Mouse (Mus musculus) midbrain, embryonic 11.5 days (tissue): ENCODE measurements around the gene Nfatc2. TPM values are rescaled to one million over a fixed set of nuclear protein-coding genes. Genes with fewer than 3 reads are reported as not detected.

Experiments
- ATAC-seq: fragments of 200-750 bp; cut with Nextera tagmentation; 2 replicates; pipeline ENCODE4 v1.8.0; 2017; ENCODE audit warnings: moderate TSS enrichment, moderate library complexity; ENCODE audit not compliant: low FRiP score
- DNase-seq: peaks from one replicate; pipeline ENCODE4 v3.0.0; 2015; ENCODE audit warnings: low spot score; ENCODE audit errors: missing footprints
- H3K27ac ChIP-seq: fragments of 300-500 bp; sonication (generic); 2 replicates; pipeline ENCODE4 v1.5.1; 2014; ENCODE audit warnings: low read depth, low read length
- H3K27me3 ChIP-seq: fragments of 300-500 bp; sonication (generic); 2 replicates; pipeline ENCODE4 v1.6.1; 2014; ENCODE audit warnings: mild to moderate bottlenecking, low read length, moderate library complexity, mixed read lengths; ENCODE audit not compliant: control insufficient read depth, insufficient read depth
- H3K36me3 ChIP-seq: fragments of 300-500 bp; sonication (generic); 2 replicates; pipeline ENCODE4 v1.6.1; 2014; ENCODE audit warnings: mild to moderate bottlenecking, low read length, moderate library complexity, mixed read lengths; ENCODE audit not compliant: control insufficient read depth, insufficient read depth
- H3K4me1 ChIP-seq: fragments of 300-500 bp; sonication (generic); 2 replicates; pipeline ENCODE4 v1.6.1; 2014; ENCODE audit warnings: low read length; ENCODE audit not compliant: control insufficient read depth, insufficient read depth
- H3K4me2 ChIP-seq: fragments of 300-500 bp; sonication (generic); 2 replicates; pipeline ENCODE4 v1.6.1; 2014; ENCODE audit warnings: mild to moderate bottlenecking, moderate library complexity
- H3K4me3 ChIP-seq: fragments of 300-500 bp; sonication (generic); 2 replicates; pipeline ENCODE4 v1.5.1; 2014; ENCODE audit warnings: low read depth, low read length
- H3K9ac ChIP-seq: fragments of 300-500 bp; sonication (generic); 2 replicates; pipeline ENCODE4 v1.6.1; 2014; ENCODE audit warnings: low read length
- H3K9me3 ChIP-seq: fragments of 300-500 bp; sonication (generic); 2 replicates; pipeline ENCODE4 v1.6.1; 2016; ENCODE audit warnings: low read length; ENCODE audit not compliant: control insufficient read depth
- whole genome bisulfite sequencing: fragments of 180-500 bp; shearing (Covaris S2); extraction: QIAGEN DNeasy Blood & Tissue Kit; methylation state at CpG from one replicate; pipeline ENCODE4 v1.1.7; 2014; 5-methylcytosine and 5-hydroxymethylcytosine counted together
- polyA plus RNA-seq: library from polyadenylated mRNA; unstranded; fragments of >200 nt; fragmentation: Nextera tagmentation; extraction: Ambion mirVana; gene quantifications from 2 replicates; pipeline ENCODE4 v1.2.1, GENCODE M21; 2014

Gene Nfatc2
- polyA plus RNA-seq, 1 experiment from 2014 or later: 0.66 TPM

DNA sequence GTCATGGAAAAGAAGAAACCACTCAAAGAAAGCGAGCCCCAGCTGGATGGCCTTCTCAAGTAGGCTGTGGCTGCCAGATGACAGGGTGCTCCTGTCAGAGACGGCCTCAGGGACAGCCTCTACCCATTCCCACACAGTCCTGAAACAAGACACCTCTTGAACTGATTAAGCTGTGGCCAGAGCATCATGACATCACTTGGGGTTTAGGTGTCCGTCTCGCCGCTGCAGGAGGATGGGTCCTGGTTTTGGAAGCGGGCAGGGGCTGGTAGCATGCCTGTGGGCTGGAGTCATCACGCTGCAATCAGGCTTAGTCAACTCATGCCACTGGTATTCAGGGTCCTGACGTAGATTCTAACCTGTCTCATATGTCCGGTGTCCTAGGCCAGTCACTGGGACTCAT lies 142.9 kb downstream of the Nfatc2 start:
- H3K4me2 ChIP-seq: no peak overlapping the region
- no peaks in the 10 kb centered on the region for H3K4me1 ChIP-seq
- H3K27ac ChIP-seq: no peak overlapping the region
- H3K9me3 ChIP-seq: no peaks in the 10 kb centered on the region
- 86% methylated on average over 9 of the region's 9 CpGs for WGBS
- no peak overlapping the region for H3K9ac ChIP-seq
- no peak for DNase-seq
- H3K27me3 ChIP-seq: no peaks in the 10 kb centered on the region
- no peak for ATAC-seq
- no peak overlapping the region for H3K4me3 ChIP-seq
- no peaks in the 10 kb centered on the region for H3K36me3 ChIP-seq

GRCm38 (mm10) chr2:168451714-168452708 lies 149.4 kb downstream of the Nfatc2 start:
- WGBS: 61% methylated on average over 30 of the region's 30 CpGs
- no peak overlapping the region for H3K4me3 ChIP-seq
- H3K4me2 ChIP-seq: no peak overlapping the region
- no peaks in the 10 kb centered on the region for H3K9me3 ChIP-seq
- ATAC-seq (no peak), DNase-seq (no peak)
- H3K9ac ChIP-seq: no peak overlapping the region
- H3K27me3 ChIP-seq: no peaks in the 10 kb centered on the region
- H3K4me1 ChIP-seq: peaks cover 3% of the 10 kb centered on the region; the same call in 1 of the 2 replicates
- no peaks in the 10 kb centered on the region for H3K36me3 ChIP-seq
- H3K27ac ChIP-seq: no peak overlapping the region

- no peaks in the 10 kb centered on the region for H3K9me3 ChIP-seq
- H3K9ac ChIP-seq: no peak overlapping the region
- ATAC-seq (no peak), DNase-seq (peak; percentile 96)
- no peak overlapping the region for H3K4me2 ChIP-seq
- H3K36me3 ChIP-seq: no peaks in the 10 kb centered on the region
- H3K4me3 ChIP-seq: no peak overlapping the region
- H3K27ac ChIP-seq: no peak overlapping the region
- 14% methylated on average over 3 of the region's 3 CpGs for WGBS
- no peaks in the 10 kb centered on the region for H3K27me3 ChIP-seq
- peaks cover 3% of the 10 kb centered on the region; the same call in 1 of the 2 replicates for H3K4me1 ChIP-seq
Observed at GRCm38 (mm10) chr2:168450977-168451376, 150.5 kb downstream of the Nfatc2 start.

DNA sequence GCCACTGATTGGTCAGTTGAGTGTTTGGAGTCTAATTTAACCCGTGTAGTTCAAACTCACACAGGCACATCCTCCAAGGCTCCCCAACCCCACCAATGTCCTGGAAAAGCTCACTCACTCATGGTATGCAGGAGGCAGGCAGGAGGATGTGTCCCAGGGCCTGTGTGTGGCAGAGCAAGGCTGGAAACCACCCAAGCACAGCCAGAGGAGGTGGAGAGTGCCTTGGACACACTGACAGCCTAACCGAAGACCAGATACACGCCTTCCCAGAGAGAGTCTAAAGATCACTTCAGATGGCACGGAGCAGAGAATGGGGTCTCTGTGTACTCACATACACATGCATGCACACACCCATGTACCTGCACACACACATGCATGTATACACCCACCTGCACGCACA lies 153.4 kb downstream of the Nfatc2 start:
- ATAC-seq (no peak), DNase-seq (no peak)
- Histone ChIP-seq H3K9ac (no peak overlapping the region), H3K4me1 (peaks cover 3% of the 10 kb centered on the region; the same call in 1 of the 2 replicates), H3K27ac (no peak overlapping the region), H3K36me3 (no peaks in the 10 kb centered on the region), H3K27me3 (no peaks in the 10 kb centered on the region), H3K4me2 (no peak overlapping the region), H3K9me3 (no peaks in the 10 kb centered on the region), H3K4me3 (no peak overlapping the region)
- 56% methylated on average over 5 of the region's 5 CpGs for WGBS

DNA sequence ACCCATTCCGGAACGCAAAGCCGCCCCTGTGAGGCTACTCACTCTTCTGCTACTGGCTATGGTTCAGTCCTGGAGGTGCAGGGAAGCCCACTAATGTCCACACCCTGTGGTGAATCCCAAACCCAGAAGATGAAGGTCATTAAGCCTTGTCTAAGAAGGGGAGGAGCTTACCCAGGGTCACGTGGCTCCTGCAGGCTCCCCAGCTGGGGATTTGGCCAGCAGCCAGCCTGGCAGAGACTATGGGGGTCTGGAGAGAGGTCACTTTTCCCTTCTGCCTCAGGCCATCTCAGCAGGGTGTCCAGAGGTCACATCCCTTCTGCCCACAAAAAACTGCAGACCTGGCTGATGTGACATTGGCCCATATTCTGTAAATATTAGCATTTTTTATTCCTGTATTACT lies 153.9 kb downstream of the Nfatc2 start:
- no peak for DNase-seq
- Histone ChIP-seq H3K4me2 (no peak overlapping the region), H3K4me1 (peaks cover 3% of the 10 kb centered on the region; the same call in 1 of the 2 replicates), H3K27ac (no peak overlapping the region), H3K9me3 (no peaks in the 10 kb centered on the region), H3K4me3 (no peak overlapping the region), H3K27me3 (no peaks in the 10 kb centered on the region), H3K9ac (no peak overlapping the region), H3K36me3 (no peaks in the 10 kb centered on the region)
- WGBS: 20% methylated on average over 4 of the region's 4 CpGs
- no peak for ATAC-seq

GRCm38 (mm10) chr2:168445211-168445810 lies 156.1 kb downstream of the Nfatc2 start:
- Histone ChIP-seq H3K4me3 (no peak overlapping the region), H3K9me3 (no peaks in the 10 kb centered on the region), H3K9ac (no peak overlapping the region), H3K4me1 (peaks cover 3% of the 10 kb centered on the region; the same call in 1 of the 2 replicates), H3K36me3 (no peaks in the 10 kb centered on the region), H3K27ac (no peak overlapping the region), H3K4me2 (no peak overlapping the region), H3K27me3 (no peaks in the 10 kb centered on the region)
- ATAC-seq (peak; percentile 66), DNase-seq (peak; percentile 88)
- 37% methylated on average over 10 of the region's 10 CpGs for WGBS

GRCm38 (mm10) chr2:168444126-168444525 lies 157.3 kb downstream of the Nfatc2 start:
- Histone ChIP-seq H3K4me2 (no peak overlapping the region), H3K9ac (no peak overlapping the region), H3K36me3 (no peaks in the 10 kb centered on the region), H3K4me3 (no peak overlapping the region), H3K27me3 (no peaks in the 10 kb centered on the region), H3K9me3 (no peaks in the 10 kb centered on the region), H3K27ac (no peak overlapping the region), H3K4me1 (peaks cover 3% of the 10 kb centered on the region; the same call in 1 of the 2 replicates)
- DNase-seq (no peak), ATAC-seq (no peak)
- WGBS: 37% methylated on average over 8 of the region's 8 CpGs

DNA sequence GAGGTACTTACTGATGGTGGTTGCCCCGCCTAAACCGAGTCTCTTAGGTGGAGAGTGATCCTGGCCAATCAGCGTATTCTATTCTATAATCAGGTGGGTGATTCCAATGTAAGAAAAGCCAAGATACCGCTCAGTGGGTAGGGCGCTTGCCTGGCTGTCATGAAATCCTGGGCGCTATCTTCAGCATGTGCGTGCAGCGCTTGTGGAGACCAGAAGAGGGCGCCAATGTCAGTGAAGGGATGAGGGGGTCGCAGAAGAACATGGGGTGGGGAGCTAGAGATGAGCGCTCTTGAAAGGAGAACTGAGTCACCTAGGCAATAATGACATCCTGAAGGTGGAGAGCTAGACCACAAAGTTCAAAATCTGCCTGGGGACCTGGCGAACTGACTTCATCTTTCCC lies 160.0 kb downstream of the Nfatc2 start:
- Histone ChIP-seq H3K9ac (no peak overlapping the region), H3K9me3 (no peaks in the 10 kb centered on the region), H3K27me3 (no peaks in the 10 kb centered on the region), H3K4me2 (no peak overlapping the region), H3K4me1 (no peaks in the 10 kb centered on the region), H3K4me3 (no peak overlapping the region), H3K36me3 (no peaks in the 10 kb centered on the region), H3K27ac (no peak overlapping the region)
- no peak for DNase-seq
- no peak for ATAC-seq
- 91% methylated on average over 12 of the region's 12 CpGs for WGBS

DNA sequence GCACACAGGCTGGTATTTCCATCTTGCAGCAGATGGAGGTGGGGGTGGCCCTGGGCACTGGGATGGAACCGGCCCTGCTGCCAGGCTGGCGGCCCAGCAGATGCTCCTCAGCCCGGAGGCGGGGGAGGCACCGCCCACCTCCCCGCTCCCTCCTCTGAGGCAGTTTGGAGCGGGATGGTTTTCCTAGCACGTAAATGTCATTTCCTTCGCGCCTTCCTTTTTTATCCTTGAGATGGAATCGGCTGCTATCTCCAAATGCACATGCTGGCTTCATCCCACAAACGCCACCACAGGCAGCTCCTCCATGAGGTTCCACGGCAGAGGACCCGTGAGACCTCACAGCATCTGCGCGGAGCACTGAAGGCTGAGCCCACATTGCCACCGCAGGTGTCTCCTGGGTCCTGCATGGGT lies 160.5 kb downstream of the Nfatc2 start:
- no peak overlapping the region for H3K27ac ChIP-seq
- no peak overlapping the region for H3K4me2 ChIP-seq
- H3K9me3 ChIP-seq: no peaks in the 10 kb centered on the region
- WGBS: 91% methylated on average over 17 of the region's 17 CpGs
- H3K27me3 ChIP-seq: no peaks in the 10 kb centered on the region
- H3K4me1 ChIP-seq: no peaks in the 10 kb centered on the region
- ATAC-seq (no peak), DNase-seq (no peak)
- H3K36me3 ChIP-seq: no peaks in the 10 kb centered on the region
- no peak overlapping the region for H3K9ac ChIP-seq
- no peak overlapping the region for H3K4me3 ChIP-seq
